Mouse (Mus musculus) kidney, embryonic 16.5 days (tissue): ENCODE data around the gene Slc12a6. TPM values are rescaled to one million over a fixed set of nuclear protein-coding genes. Genes with fewer than 3 reads are reported as not detected.
"Not testable (repeated sequence)": the region's sequence is repeated elsewhere in the genome, so short reads cannot be mapped to it uniquely, and the experiment has no call there.

Experiments used
- ATAC-seq: fragments of 200-750 bp; cut with Nextera tagmentation; 2 replicates; pipeline ENCODE4 v1.8.0; 2017; ENCODE audit warnings: moderate TSS enrichment; ENCODE audit not compliant: low FRiP score, low TSS enrichment
- H3K27ac ChIP-seq: fragments of 300-500 bp; sonication (generic); 2 replicates; pipeline ENCODE4 v1.5.1; 2014; ENCODE audit warnings: low read length
- H3K27me3 ChIP-seq: fragments of 300-500 bp; sonication (generic); 2 replicates; pipeline ENCODE4 v1.6.1; 2014; ENCODE audit warnings: low read length, control low read depth, mixed read lengths; ENCODE audit not compliant: insufficient read depth
- H3K36me3 ChIP-seq: fragments of 300-500 bp; sonication (generic); 2 replicates; pipeline ENCODE4 v1.6.1; 2014; ENCODE audit warnings: low read length, control low read depth, mixed read lengths; ENCODE audit not compliant: insufficient read depth
- H3K4me1 ChIP-seq: fragments of 300-500 bp; sonication (generic); 2 replicates; pipeline ENCODE4 v1.6.1; 2014; ENCODE audit warnings: low read length, control low read depth, mixed read lengths; ENCODE audit not compliant: insufficient read depth
- H3K4me2 ChIP-seq: fragments of 300-500 bp; sonication (generic); replicated peaks from 2 replicates; pipeline ENCODE4 v1.6.1; 2014; ENCODE audit warnings: low read depth, low read length
- H3K4me3 ChIP-seq: fragments of 300-500 bp; sonication (generic); 2 replicates; pipeline ENCODE4 v1.5.1; 2014; ENCODE audit warnings: mild to moderate bottlenecking, low read length
- H3K9ac ChIP-seq: fragments of 300-500 bp; sonication (generic); replicated peaks from 2 replicates; pipeline ENCODE4 v1.6.1; 2014; ENCODE audit warnings: low read length
- H3K9me3 ChIP-seq: fragments of 300-500 bp; sonication (generic); 2 replicates; pipeline ENCODE4 v1.6.1; 2016; ENCODE audit warnings: low read length, control low read depth
- WGBS: fragments of 180-500 bp; shearing (Covaris S2); extraction: QIAGEN DNeasy Blood & Tissue Kit; methylation state at CpG from one replicate; pipeline ENCODE4 v1.1.7; 2014; 5-methylcytosine and 5-hydroxymethylcytosine counted together
- polyA plus RNA-seq: library from polyadenylated mRNA; unstranded; fragments of >200 nt; fragmentation: Nextera tagmentation; extraction: Ambion mirVana; gene quantifications from 2 replicates; pipeline ENCODE4 v1.2.1, GENCODE M21; 2015

Slc12a6 gene
- polyA plus RNA-seq, 1 experiment from 2014 or later, result 9.4 TPM

- no peak overlapping the region for H3K27ac ChIP-seq
- no peaks in the 10 kb centered on the region for H3K4me1 ChIP-seq
- no peaks in the 10 kb centered on the region for H3K27me3 ChIP-seq
- no peak overlapping the region for H3K4me3 ChIP-seq
- WGBS, result 88% methylated on average over 3 of the region's 3 CpGs
- 0 out of 2 replicates have a peak, but pooled peaks cover 2% of the 10 kb centered on the region for H3K36me3 ChIP-seq
- H3K9ac ChIP-seq, result no peak overlapping the region
- no peak for ATAC-seq
- no peak overlapping the region for H3K4me2 ChIP-seq
- H3K9me3 ChIP-seq, result no peaks in the 10 kb centered on the region
Measured at GRCm38 (mm10) chr2:112276870-112277269, 11.2 kb downstream of the Slc12a6 start.

DNA sequence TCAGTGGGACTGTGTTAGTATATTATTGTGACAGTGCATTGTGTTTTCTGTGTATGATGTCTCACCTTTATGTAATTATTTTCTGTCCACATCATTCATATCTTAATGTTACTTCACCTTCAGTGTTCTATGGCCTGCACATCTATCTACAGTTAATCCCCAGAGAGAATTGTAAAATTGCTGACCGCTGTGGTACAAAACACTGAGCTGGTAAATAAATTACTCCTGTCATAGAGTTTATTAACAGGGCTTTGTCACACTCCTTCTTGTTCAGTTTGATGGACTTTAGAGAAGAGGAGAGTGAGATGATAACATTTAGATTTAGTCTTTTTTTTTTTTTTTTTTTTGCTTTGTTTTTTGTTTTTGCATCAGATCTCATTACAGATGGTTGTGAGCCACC is 17.2 kb downstream of the Slc12a6 start:
- Histone ChIP-seq H3K36me3 (no peaks in the 10 kb centered on the region), H3K9me3 (no peaks in the 10 kb centered on the region), H3K4me2 (no peak overlapping the region), H3K27me3 (no peaks in the 10 kb centered on the region), H3K4me3 (no peak overlapping the region), H3K4me1 (0 out of 2 replicates have a peak, but pooled peaks cover 5% of the 10 kb centered on the region), H3K27ac (no peak overlapping the region), H3K9ac (no peak overlapping the region)
- ATAC-seq, result no peak
- 77% methylated on average over 1 of the region's 1 CpGs for WGBS

DNA sequence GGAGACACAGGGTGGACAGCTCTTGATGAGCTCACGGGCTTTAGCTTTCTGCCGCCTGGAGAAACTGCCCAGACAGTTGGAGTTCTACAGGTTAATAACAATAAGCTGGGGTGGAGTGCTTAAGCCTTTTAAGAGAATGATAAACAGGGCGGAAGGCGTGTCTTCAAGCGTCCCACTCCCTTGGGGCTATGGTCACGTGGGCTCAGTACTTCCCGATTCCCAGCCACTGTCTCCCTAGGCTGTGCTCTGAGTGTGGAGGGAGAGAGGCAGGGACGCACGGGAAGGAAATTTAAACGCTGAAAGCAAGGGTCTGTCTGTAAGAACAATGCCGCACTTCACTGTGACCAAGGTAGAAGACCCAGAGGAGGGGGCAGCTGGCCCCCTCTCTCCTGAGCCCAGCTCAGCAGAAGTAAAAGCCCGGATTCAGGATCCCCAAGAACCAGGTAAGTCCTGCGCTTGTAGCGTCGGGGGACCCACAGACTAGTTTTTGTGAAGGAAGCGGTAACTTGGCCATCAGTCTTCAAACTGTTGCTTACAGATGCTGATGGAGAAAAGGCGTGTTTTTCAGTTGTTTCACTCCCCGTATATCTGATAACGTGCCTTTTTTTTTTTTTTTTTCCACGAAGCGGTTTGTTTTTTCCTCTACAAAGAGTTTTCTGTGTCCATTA is 18.9 kb downstream of the Slc12a6 start:
- Histone ChIP-seq H3K9ac (peak overlapping the region; percentile 78), H3K27me3 (no peaks in the 10 kb centered on the region), H3K36me3 (no peaks in the 10 kb centered on the region), H3K4me3 (peak overlapping the region; percentile 69), H3K4me1 (0 out of 2 replicates have a peak, but pooled peaks cover 5% of the 10 kb centered on the region), H3K4me2 (peak overlapping the region; percentile 98), H3K9me3 (no peaks in the 10 kb centered on the region), H3K27ac (peak overlapping the region; percentile 68; the same call in 1 of the 2 replicates)
- ATAC-seq, result peak; percentile 98
- under 1% methylated on average over 21 of the region's 21 CpGs for WGBS

DNA sequence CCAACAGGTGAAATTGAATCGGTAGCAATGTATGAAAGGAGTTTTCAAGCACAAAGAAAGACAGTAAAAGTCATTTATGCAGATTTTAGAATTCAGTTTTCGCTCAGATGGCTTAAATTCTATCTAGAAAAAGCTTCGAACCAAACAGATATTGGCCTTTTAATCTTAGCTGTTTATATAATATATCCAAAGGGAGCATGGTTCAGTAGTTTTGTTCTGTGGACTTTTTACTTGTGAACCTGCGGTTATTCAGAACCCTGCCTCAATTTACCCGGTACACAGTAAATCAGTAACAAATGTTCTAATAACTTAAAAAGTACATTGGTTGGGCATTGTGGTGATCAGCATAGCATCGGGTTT is 19.4 kb downstream of the Slc12a6 start:
- no peak overlapping the region for H3K27ac ChIP-seq
- peak overlapping the region; percentile 69 for H3K4me3 ChIP-seq
- 0 out of 2 replicates have a peak, but pooled peaks cover 5% of the 10 kb centered on the region for H3K4me1 ChIP-seq
- no peaks in the 10 kb centered on the region for H3K36me3 ChIP-seq
- ATAC-seq, result no peak
- 53% methylated on average over 6 of the region's 6 CpGs for WGBS
- no peaks in the 10 kb centered on the region for H3K9me3 ChIP-seq
- H3K27me3 ChIP-seq, result no peaks in the 10 kb centered on the region
- H3K9ac ChIP-seq, result no peak overlapping the region; the same call in 1 of the 2 replicates
- peak overlapping the region; percentile 98 for H3K4me2 ChIP-seq

GRCm38 (mm10) chr2:112286062-112286461 is 20.4 kb downstream of the Slc12a6 start:
- not testable (repeated sequence) for H3K27me3 ChIP-seq, H3K9ac ChIP-seq, H3K27ac ChIP-seq, H3K4me1 ChIP-seq, H3K36me3 ChIP-seq, H3K4me2 ChIP-seq, H3K4me3 ChIP-seq, ATAC-seq, H3K9me3 ChIP-seq
- WGBS, result 88% methylated on average over 1 of the region's 1 CpGs

DNA sequence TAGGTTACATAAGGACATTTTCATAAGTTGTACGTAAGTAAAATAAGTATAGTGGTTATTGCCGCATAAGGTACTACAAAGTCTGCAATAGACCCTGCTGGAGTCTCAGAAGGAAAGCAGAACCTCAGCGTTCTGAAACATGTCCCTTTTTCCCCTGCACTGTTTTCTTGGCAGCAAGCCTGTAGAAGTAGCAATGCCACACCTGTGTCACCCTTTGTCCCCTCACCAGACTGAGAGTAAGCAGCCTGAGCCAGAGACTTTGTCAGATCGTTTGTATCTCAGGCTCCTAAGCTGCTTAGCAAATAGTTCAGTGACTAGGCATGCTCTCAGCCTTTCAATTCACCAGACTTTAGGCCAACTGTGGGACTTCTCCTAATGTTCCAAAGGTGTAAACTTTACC is 21.4 kb downstream of the Slc12a6 start:
- 67% methylated on average over 4 of the region's 4 CpGs for WGBS
- no peaks in the 10 kb centered on the region for H3K9me3 ChIP-seq
- H3K27ac ChIP-seq, result no peak overlapping the region
- H3K27me3 ChIP-seq, result no peaks in the 10 kb centered on the region
- ATAC-seq, result no peak
- H3K4me1 ChIP-seq, result 0 out of 2 replicates have a peak, but pooled peaks cover 5% of the 10 kb centered on the region
- H3K4me3 ChIP-seq, result no peak overlapping the region
- H3K4me2 ChIP-seq, result no peak overlapping the region
- H3K36me3 ChIP-seq, result no peaks in the 10 kb centered on the region
- no peak overlapping the region for H3K9ac ChIP-seq

DNA sequence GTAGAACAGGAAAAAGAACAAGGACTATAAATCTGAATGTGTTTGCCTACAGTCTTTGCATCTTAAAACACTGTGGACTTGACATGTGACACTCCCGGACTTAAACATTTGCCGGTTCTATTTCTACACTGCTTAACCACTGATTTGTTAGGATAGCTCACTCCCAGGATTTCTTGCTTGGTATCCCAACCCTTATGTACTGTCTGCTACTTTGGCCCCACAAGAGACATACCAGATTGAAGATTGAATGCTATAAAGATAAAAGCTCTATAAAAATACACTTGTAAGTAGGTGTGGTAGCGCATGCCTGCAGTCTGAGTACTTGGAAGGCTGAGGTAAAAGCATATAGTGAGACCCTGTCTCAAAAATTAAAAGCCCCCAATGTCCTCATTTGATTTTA is 23.9 kb downstream of the Slc12a6 start:
- no peak for ATAC-seq
- Histone ChIP-seq H3K9me3 (no peaks in the 10 kb centered on the region), H3K9ac (no peak overlapping the region), H3K4me1 (no peaks in the 10 kb centered on the region), H3K27me3 (no peaks in the 10 kb centered on the region), H3K36me3 (no peaks in the 10 kb centered on the region), H3K27ac (no peak overlapping the region), H3K4me3 (no peak overlapping the region), H3K4me2 (no peak overlapping the region)
- 89% methylated on average over 3 of the region's 3 CpGs for WGBS

DNA sequence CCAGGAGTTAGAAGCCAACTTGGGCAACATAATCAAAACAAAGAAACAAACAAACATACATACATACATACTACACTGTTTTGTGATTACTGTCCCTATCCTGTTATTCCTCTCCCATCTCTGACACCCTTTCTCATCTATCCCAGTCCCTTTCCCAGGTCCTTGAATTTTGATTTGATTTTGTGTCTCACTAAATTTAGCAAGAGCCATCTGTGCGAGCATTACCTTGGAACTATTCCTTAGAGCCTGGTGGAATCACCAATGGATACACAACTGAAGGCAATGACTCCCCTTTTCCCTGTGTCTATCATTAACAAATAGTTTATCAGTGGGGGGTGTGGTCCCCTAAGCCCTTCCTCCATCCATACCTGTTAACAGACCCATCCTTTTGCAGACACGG is 27.2 kb downstream of the Slc12a6 start:
- H3K4me1 ChIP-seq, result no peaks in the 10 kb centered on the region
- no peaks in the 10 kb centered on the region for H3K27me3 ChIP-seq
- H3K9ac ChIP-seq, result no peak overlapping the region
- H3K27ac ChIP-seq, result no peak overlapping the region
- no peaks in the 10 kb centered on the region for H3K9me3 ChIP-seq
- H3K4me3 ChIP-seq, result no peak overlapping the region
- H3K36me3 ChIP-seq, result no peaks in the 10 kb centered on the region
- WGBS, result 85% methylated on average over 2 of the region's 2 CpGs
- no peak overlapping the region for H3K4me2 ChIP-seq
- no peak for ATAC-seq

DNA sequence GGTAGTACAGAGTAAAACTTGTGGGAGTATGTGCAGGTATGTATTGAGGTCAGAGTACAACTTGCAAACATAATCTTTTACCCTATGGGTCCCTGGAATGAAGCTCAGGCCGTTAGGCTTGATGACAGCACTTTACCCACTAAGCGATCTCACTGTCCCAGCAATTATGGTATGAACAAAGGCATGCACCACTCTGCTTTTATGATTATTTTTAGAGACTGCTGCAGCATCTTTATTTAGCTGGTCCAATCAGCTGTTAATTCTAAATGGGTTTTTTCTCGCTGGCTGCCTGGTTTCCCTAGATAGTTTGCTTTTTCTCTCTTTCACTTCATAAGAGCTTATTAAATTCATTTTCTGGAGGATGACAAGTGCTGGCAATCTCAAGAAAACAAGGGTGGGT is 30.6 kb downstream of the Slc12a6 start:
- no peak overlapping the region for H3K27ac ChIP-seq
- H3K9me3 ChIP-seq, result no peaks in the 10 kb centered on the region
- H3K4me2 ChIP-seq, result no peak overlapping the region
- H3K4me3 ChIP-seq, result no peak overlapping the region
- no peaks in the 10 kb centered on the region for H3K4me1 ChIP-seq
- 82% methylated on average over 3 of the region's 3 CpGs for WGBS
- ATAC-seq, result no peak
- H3K36me3 ChIP-seq, result no peaks in the 10 kb centered on the region
- H3K27me3 ChIP-seq, result no peaks in the 10 kb centered on the region
- no peak overlapping the region for H3K9ac ChIP-seq

DNA sequence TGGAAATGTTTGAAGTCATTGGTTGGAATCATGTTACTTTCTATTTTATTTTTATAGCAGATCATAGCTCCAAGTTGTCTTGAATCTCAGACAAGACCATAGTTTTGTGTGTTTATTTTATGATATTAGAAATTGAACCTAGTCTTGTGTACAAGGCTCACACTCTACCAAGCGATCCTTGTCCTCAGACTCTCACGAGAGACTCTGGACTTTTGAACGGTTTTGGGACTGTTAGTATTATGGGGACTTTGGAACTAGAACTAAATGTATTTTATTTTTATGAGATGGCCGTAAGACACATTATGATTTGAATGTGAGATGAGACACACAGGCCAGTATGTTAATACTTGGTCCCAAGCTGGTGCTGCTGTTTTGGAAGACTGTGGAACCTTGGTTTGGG is 32.6 kb downstream of the Slc12a6 start:
- no peak overlapping the region for H3K9ac ChIP-seq
- H3K4me3 ChIP-seq, result no peak overlapping the region
- H3K4me1 ChIP-seq, result no peaks in the 10 kb centered on the region
- 89% methylated on average over 4 of the region's 4 CpGs for WGBS
- no peaks in the 10 kb centered on the region for H3K27me3 ChIP-seq
- no peaks in the 10 kb centered on the region for H3K9me3 ChIP-seq
- no peaks in the 10 kb centered on the region for H3K36me3 ChIP-seq
- no peak overlapping the region for H3K4me2 ChIP-seq
- H3K27ac ChIP-seq, result no peak overlapping the region
- no peak for ATAC-seq
